Mouse (Mus musculus): ENCODE measurements around the gene Gm43064. TPM values are rescaled to one million over a fixed set of nuclear protein-coding genes. Genes with fewer than 3 reads are reported as not detected.

Gene Gm43064
- polyA plus RNA-seq (2014; fragmentation: Illumina TruSeq; extraction: RNeasy Lipid Tissue Mini Kit (QIAGEN cat#74804); ENCODE audit: low read depth, low replicate concordance): 0.25 TPM

DNA sequence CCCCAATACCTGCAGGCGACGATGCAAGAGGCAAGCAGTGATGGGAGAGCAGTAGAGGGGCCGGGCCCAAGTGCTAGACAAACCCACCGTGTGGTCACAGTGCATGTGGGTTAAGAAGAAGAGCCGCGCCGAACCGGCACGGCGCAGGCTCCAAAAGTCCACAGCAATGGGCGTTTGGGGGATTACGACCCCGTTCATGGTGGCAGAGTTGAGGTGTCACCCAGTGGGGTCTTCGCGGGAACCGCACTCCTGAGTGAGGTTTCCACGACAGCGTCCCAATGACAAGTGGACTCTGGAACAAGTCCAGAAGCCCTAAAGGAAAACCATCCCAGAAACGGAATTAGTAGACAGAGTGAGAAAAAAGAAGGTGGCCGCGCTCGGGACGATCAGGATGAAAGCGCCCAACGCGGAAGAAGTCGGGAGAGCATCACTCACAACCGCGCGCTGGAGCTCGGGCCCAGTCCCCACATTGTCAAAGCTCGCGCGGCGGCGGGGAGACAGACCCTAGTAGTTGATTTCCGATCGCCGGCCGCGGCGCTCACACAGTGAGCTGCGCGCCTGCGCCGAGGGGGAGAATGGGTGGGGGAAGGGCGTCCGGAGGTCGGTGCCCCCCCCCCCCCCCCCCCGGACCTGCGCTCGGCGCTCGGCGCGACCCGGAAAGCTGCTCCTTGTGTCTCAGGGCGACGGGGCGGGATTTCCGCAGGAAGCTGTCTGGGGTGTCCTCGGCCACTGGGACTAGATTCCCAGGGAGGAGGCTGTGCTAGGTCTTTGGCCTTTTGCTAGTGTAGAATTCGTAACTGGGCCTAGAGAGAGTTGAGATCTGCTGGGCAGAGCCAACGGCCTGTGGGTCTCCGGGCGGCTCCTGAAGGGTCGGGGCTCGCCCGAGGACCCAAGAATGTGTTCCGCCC lies at the start of gene Gm43064, which contains the start of the genes Dclre1b and Ap4b1:
Gm43064 (plus strand) TSS at position 683 of the 908 bp plus-strand sequence.
Dclre1b (minus strand) TSS at position 554 of the 908 bp plus-strand sequence.
Ap4b1 (plus strand) TSS at position 630 of the 908 bp plus-strand sequence.

DNA sequence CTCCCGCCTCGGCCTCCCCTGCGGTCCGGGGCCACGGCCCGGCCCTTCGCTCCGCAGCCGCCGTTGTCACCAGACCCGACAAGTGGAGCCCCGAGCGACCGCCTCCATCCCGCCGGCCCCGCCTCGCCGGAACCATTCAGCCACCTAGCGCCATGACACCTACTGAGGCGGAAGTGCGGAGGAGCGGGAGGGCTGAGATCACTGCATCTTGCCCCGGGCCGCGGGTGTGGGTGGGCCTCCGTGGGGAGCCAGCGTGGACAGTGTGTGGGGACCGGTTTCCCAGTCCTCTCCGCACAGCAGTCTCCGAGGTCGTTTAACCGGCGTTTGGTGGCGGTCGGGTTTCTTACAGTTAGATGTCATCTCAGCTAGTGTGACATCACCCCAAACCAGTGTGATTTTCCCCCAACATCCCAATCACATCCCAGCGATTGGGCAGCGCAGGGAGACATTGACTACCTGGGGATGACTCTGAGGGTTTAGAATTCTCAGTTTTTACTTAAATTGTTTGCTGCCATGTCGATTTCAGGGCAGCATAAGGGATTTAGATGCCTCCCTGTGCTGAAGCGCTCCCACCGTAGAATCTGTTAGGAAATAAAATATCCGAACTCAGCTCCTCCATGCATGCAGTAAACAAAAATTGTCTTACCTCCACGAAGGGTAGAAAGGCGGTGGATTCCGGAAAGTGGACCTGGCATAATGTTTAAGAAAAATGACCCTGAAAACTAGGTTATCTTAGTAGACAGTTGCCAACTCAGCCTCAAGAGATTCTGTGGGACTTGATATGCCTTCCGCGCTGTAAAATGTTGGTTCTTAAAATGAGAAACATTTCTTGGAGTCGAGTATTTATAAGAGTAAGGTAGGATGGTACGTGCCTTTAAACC lies 17.9 kb upstream of the Gm43064 start, which contains the start of gene Hipk1:
Hipk1 (minus strand) TSS at position 334 of the 881 bp plus-strand sequence.

DNA sequence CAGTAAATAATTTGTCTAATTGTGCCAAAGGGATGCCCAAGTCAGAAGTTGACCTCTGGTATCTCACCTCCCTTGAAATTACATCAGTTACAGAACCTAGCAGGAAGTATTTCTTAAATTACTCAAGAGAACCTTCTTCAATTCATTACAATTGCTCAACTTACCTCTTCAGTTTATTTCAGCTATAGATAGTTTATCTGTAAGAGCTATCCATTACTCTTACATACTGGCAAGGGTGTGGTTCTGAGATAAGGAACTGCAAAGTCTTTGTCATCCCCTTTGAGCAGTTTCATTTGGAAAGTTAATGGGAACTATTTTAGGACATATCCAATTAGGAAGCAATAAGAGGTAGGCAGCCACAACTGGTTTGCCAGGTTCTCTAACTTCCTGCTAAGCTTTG lies 23.1 kb downstream of the Gm43064 start, which contains the start of gene Bcl2l15:
Bcl2l15 (plus strand) TSS at position 176 of the 400 bp plus-strand sequence.

DNA sequence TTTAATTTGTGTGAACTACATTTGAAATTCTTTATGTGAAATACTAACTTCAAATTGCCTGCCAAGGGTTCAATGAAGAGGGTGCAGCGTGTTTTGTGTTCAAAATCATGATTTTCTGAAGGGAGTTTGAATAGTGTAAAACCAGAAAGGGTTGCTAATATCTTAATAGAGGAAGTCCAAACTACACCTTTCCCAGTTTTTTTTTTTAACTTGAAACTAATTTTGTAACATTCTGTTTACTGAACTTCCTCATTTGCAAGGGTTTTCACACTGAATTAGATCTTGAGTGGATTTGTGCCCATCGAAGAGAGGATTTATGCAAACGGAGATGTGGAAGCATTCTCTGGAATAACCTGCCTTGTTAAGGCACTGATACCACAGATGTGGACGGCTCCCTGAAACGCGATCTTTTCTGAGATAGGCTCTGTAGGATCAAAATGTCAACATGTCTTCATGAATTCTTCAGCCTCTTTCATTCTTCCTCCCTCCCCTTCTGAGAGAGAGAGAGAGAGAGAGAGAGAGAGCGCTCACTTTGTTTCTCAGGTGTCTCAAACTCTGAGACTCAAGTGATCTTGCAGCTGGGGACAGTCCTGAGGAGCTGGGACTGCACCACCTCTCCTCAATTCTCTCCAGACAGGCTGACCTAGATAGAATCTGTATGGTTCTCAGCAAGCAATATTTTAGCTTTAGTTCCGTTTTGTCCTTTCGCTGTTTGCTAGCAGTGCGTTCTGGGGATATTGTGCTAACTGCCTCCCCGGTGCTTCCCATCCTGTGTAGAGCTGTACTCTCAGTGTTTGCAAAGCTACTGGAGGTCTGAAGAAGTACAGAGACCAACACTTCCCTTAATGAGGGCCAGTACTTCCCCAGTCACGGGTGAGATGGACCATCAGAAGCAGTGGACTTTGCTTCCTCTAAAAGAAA lies 49.8 kb downstream of the Gm43064 start, which contains the start of gene Ptpn22:
Ptpn22 (plus strand) TSS at position 915 of the 921 bp plus-strand sequence.

Other genes with a start within 250 kb of the Gm43064 start
- 0.19 TPM for gene Syt6, start 234.3 kb upstream of the Gm43064 start, polyA plus RNA-seq (2014; fragmentation: Illumina TruSeq; extraction: RNeasy Lipid Tissue Mini Kit (QIAGEN cat#74804); ENCODE audit: low read depth, low replicate concordance)
- gene Atg4a-ps, start 163.5 kb upstream of the Gm43064 start, polyA plus RNA-seq (2014; fragmentation: Illumina TruSeq; extraction: RNeasy Lipid Tissue Mini Kit (QIAGEN cat#74804); ENCODE audit: low read depth, low replicate concordance): 0.71 TPM
- gene Olfml3, start 71.6 kb upstream of the Gm43064 start, polyA plus RNA-seq (2014; fragmentation: Illumina TruSeq; extraction: RNeasy Lipid Tissue Mini Kit (QIAGEN cat#74804); ENCODE audit: low read depth, low replicate concordance): 27.8 TPM
- not detected for gene Gm10964, start 70.2 kb upstream of the Gm43064 start, polyA plus RNA-seq (2014; fragmentation: Illumina TruSeq; extraction: RNeasy Lipid Tissue Mini Kit (QIAGEN cat#74804); ENCODE audit: low read depth, low replicate concordance)
- gene Hipk1, start 18.0 kb upstream of the Gm43064 start, polyA plus RNA-seq (2014; fragmentation: Illumina TruSeq; extraction: RNeasy Lipid Tissue Mini Kit (QIAGEN cat#74804); ENCODE audit: low read depth, low replicate concordance): 45.0 TPM
- 9.7 TPM for gene Dclre1b, start 129 bp upstream of the Gm43064 start, polyA plus RNA-seq (2014; fragmentation: Illumina TruSeq; extraction: RNeasy Lipid Tissue Mini Kit (QIAGEN cat#74804); ENCODE audit: low read depth, low replicate concordance)
- 18.5 TPM for gene Ap4b1, start 53 bp upstream of the Gm43064 start, polyA plus RNA-seq (2014; fragmentation: Illumina TruSeq; extraction: RNeasy Lipid Tissue Mini Kit (QIAGEN cat#74804); ENCODE audit: low read depth, low replicate concordance)
- 244 TPM for gene Bcl2l15, start 23.0 kb downstream of the Gm43064 start, polyA plus RNA-seq (2014; fragmentation: Illumina TruSeq; extraction: RNeasy Lipid Tissue Mini Kit (QIAGEN cat#74804); ENCODE audit: low read depth, low replicate concordance)
- gene Ptpn22, start 50.2 kb downstream of the Gm43064 start, polyA plus RNA-seq (2014; fragmentation: Illumina TruSeq; extraction: RNeasy Lipid Tissue Mini Kit (QIAGEN cat#74804); ENCODE audit: low read depth, low replicate concordance): 33.0 TPM
- 9.1 TPM for gene Rsbn1, start 104.5 kb downstream of the Gm43064 start, polyA plus RNA-seq (2014; fragmentation: Illumina TruSeq; extraction: RNeasy Lipid Tissue Mini Kit (QIAGEN cat#74804); ENCODE audit: low read depth, low replicate concordance)
- 20.3 TPM for gene Phtf1, start 158.5 kb downstream of the Gm43064 start, polyA plus RNA-seq (2014; fragmentation: Illumina TruSeq; extraction: RNeasy Lipid Tissue Mini Kit (QIAGEN cat#74804); ENCODE audit: low read depth, low replicate concordance)

All from adipose tissue, adult 10 weeks (tissue).